Mouse (Mus musculus) brain, embryonic 18.5 days (tissue): ENCODE measurements at regions not wholly inside any gene's neighbourhood (a gene's known extent, or its start where the extent isn't known, plus 50 kb on each side); places are given as distances from the start of the nearest gene placed in this dataset.

Experiments used
- DNase-seq: peaks from one replicate; pipeline ENCODE4 v3.0.0-alpha.2; 2012; ENCODE audit warnings: low read depth, low spot score

GRCm38 (mm10) chr7:70575614-70576013 lies 209.1 kb upstream of the Nr2f2 start:
- no peak for DNase-seq

- DNase-seq: no peak
Observed at GRCm38 (mm10) chr7:70574194-70574593, 207.7 kb upstream of the Nr2f2 start.

- no peak for DNase-seq
Observed at GRCm38 (mm10) chr7:70565034-70565433, 198.5 kb upstream of the Nr2f2 start.

- no peak for DNase-seq
Observed at GRCm38 (mm10) chr7:70548936-70549450, 182.5 kb upstream of the Nr2f2 start.

- no peak for DNase-seq
Observed at GRCm38 (mm10) chr7:70541881-70542665, 175.5 kb upstream of the Nr2f2 start.

GRCm38 (mm10) chr7:70539121-70539642 lies 172.6 kb upstream of the Nr2f2 start:
- DNase-seq: no peak

- no peak for DNase-seq
Observed at GRCm38 (mm10) chr7:70536046-70536445, 169.5 kb upstream of the Nr2f2 start.

GRCm38 (mm10) chr7:70533552-70533951 lies 167.0 kb upstream of the Nr2f2 start:
- no peak for DNase-seq

GRCm38 (mm10) chr7:70527921-70528320 lies 161.4 kb upstream of the Nr2f2 start:
- no peak for DNase-seq

GRCm38 (mm10) chr7:70525372-70525771 lies 158.8 kb upstream of the Nr2f2 start:
- no peak for DNase-seq

- DNase-seq: no peak
Observed at GRCm38 (mm10) chr7:70524744-70525143, 158.2 kb upstream of the Nr2f2 start.

GRCm38 (mm10) chr7:70524251-70524650 lies 157.7 kb upstream of the Nr2f2 start:
- DNase-seq: no peak

- DNase-seq: no peak
Observed at GRCm38 (mm10) chr7:70516741-70517140, 150.2 kb upstream of the Nr2f2 start.

- no peak for DNase-seq
Observed at GRCm38 (mm10) chr7:70515341-70515851, 148.9 kb upstream of the Nr2f2 start.

GRCm38 (mm10) chr7:70514666-70515065 lies 148.1 kb upstream of the Nr2f2 start:
- DNase-seq: no peak

GRCm38 (mm10) chr7:70512354-70512753 lies 145.8 kb upstream of the Nr2f2 start:
- no peak for DNase-seq

- no peak for DNase-seq
Observed at GRCm38 (mm10) chr7:70505671-70506181, 139.2 kb upstream of the Nr2f2 start.

GRCm38 (mm10) chr7:70501821-70502220 lies 135.3 kb upstream of the Nr2f2 start:
- no peak for DNase-seq

- DNase-seq: no peak
Observed at GRCm38 (mm10) chr7:70496541-70497154, 130.1 kb upstream of the Nr2f2 start.

GRCm38 (mm10) chr7:70484201-70484600 lies 117.7 kb upstream of the Nr2f2 start:
- DNase-seq: no peak

- no peak for DNase-seq
Observed at GRCm38 (mm10) chr7:70483536-70483935, 117.0 kb upstream of the Nr2f2 start.

GRCm38 (mm10) chr7:70481880-70482279 lies 115.3 kb upstream of the Nr2f2 start:
- no peak for DNase-seq
